Mouse (Mus musculus): ENCODE results near the gene Prr7. TPM values are rescaled to one million over a fixed set of nuclear protein-coding genes. Genes with fewer than 3 reads are reported as not detected.

The Prr7 gene
- total RNA-seq, 2 experiments from 2014 or later = 75.6 to 79.2 TPM

- DNase-seq (ENCODE audit: low spot score in 2 of 2) = no peak
These were observed 11.7 kb downstream of the Prr7 start for GRCm38 (mm10) chr13:55475750-55476149.

GRCm38 (mm10) chr13:55476256-55476655 is 12.2 kb downstream of the Prr7 start:
- no peak for DNase-seq (ENCODE audit: low spot score in 2 of 2)

GRCm38 (mm10) chr13:55477492-55477891 is 13.4 kb downstream of the Prr7 start:
- no peak for DNase-seq (ENCODE audit: low spot score in 2 of 2)

GRCm38 (mm10) chr13:55478036-55478435 is 14.0 kb downstream of the Prr7 start:
- no peak for DNase-seq (ENCODE audit: low spot score in 2 of 2)

GRCm38 (mm10) chr13:55479008-55479407 is 14.9 kb downstream of the Prr7 start:
- no peak for DNase-seq (ENCODE audit: low spot score in 2 of 2)

- no peak for DNase-seq (ENCODE audit: low spot score in 2 of 2)
These were observed 15.9 kb downstream of the Prr7 start for GRCm38 (mm10) chr13:55479929-55480328.

GRCm38 (mm10) chr13:55482542-55482941 is 18.5 kb downstream of the Prr7 start:
- no peak for DNase-seq (ENCODE audit: low spot score in 2 of 2)

GRCm38 (mm10) chr13:55483071-55483470 is 19.0 kb downstream of the Prr7 start:
- no peak for DNase-seq (ENCODE audit: low spot score in 2 of 2)

- peak; percentile 94 to 96 for DNase-seq (ENCODE audit: low spot score in 2 of 2)
These were observed 19.5 kb downstream of the Prr7 start for GRCm38 (mm10) chr13:55483593-55483992.

- DNase-seq (ENCODE audit: low spot score in 2 of 2) = no peak
These were observed 20.5 kb downstream of the Prr7 start for GRCm38 (mm10) chr13:55484520-55485088.

- DNase-seq (ENCODE audit: low spot score in 2 of 2) = no peak
These were observed 22.1 kb downstream of the Prr7 start for GRCm38 (mm10) chr13:55486029-55486794.

GRCm38 (mm10) chr13:55486916-55487577 is 23.0 kb downstream of the Prr7 start:
- DNase-seq (ENCODE audit: low spot score in 2 of 2) = no peak

GRCm38 (mm10) chr13:55487578-55488498 is 23.8 kb downstream of the Prr7 start, which contains the start of gene Dbn1:
Gene Dbn1, minus strand, starts transcription at chr13:55488111.
- DNase-seq (ENCODE audit: low spot score in 2 of 2) = no peak

- DNase-seq (ENCODE audit: low spot score in 2 of 2) = no peak
These were observed 30.2 kb downstream of the Prr7 start for GRCm38 (mm10) chr13:55494257-55494656.

- peak in 1 of 2 experiments; percentile 77 for DNase-seq (ENCODE audit: low spot score in 2 of 2)
These were observed 31.0 kb downstream of the Prr7 start for GRCm38 (mm10) chr13:55494883-55495621.

GRCm38 (mm10) chr13:55495702-55496101 is 31.6 kb downstream of the Prr7 start:
- DNase-seq (ENCODE audit: low spot score in 2 of 2) = no peak

GRCm38 (mm10) chr13:55496661-55497060 is 32.6 kb downstream of the Prr7 start:
- no peak for DNase-seq (ENCODE audit: low spot score in 2 of 2)

- no peak for DNase-seq (ENCODE audit: low spot score in 2 of 2)
These were observed 34.8 kb downstream of the Prr7 start for GRCm38 (mm10) chr13:55498906-55499305.

GRCm38 (mm10) chr13:55500575-55500974 is 36.5 kb downstream of the Prr7 start:
- no peak for DNase-seq (ENCODE audit: low spot score in 2 of 2)

GRCm38 (mm10) chr13:55502405-55502804 is 38.3 kb downstream of the Prr7 start:
- no peak for DNase-seq (ENCODE audit: low spot score in 2 of 2)
